Mouse (Mus musculus): Measurements from ENCODE around the gene Acads. TPM values are rescaled to one million over a fixed set of nuclear protein-coding genes. Genes with fewer than 3 reads are reported as not detected.

Acads gene
- polyA plus RNA-seq, 1 experiment from 2014 or later, result 27.7 TPM

- no peak for DNase-seq (ENCODE audit: low spot score)
- no peak overlapping the region for H3K4me3 ChIP-seq (ENCODE audit: low read depth, low read length)
- WGBS, result 96% methylated on average over 7 of the region's 7 CpGs
Observed at GRCm38 (mm10) chr5:115063391-115063790, 55.8 kb downstream of the Acads start.

GRCm38 (mm10) chr5:115062566-115062965 lies 56.6 kb downstream of the Acads start:
- Histone ChIP-seq H3K4me1 (ENCODE audit: control insufficient read depth, insufficient read depth, low read length) (no peaks in the 10 kb centered on the region), H3K4me2 (ENCODE audit: low read depth) (no peak overlapping the region), H3K4me3 (ENCODE audit: low read depth, low read length) (no peak overlapping the region), H3K27ac (ENCODE audit: low read depth, low read length) (no peak overlapping the region), H3K9ac (ENCODE audit: low read length) (no peak overlapping the region), H3K27me3 (ENCODE audit: control insufficient read depth, insufficient read depth, low read length) (no peaks in the 10 kb centered on the region), H3K36me3 (ENCODE audit: control insufficient read depth, insufficient read depth, low read length) (no peaks in the 10 kb centered on the region), H3K9me3 (ENCODE audit: control insufficient read depth, low read length) (no peaks in the 10 kb centered on the region)
- ATAC-seq (ENCODE audit: insufficient read depth, low FRiP score, low TSS enrichment), result no peak
- 88% methylated on average over 1 of the region's 1 CpGs for WGBS
- DNase-seq (ENCODE audit: low spot score), result no peak

More at GRCm38 (mm10) chr5:115063391-115063790, 55.8 kb downstream of the Acads start:
- H3K9ac ChIP-seq (ENCODE audit: low read length), result no peak overlapping the region
- H3K4me2 ChIP-seq (ENCODE audit: low read depth), result no peak overlapping the region
- no peak overlapping the region for H3K27ac ChIP-seq (ENCODE audit: low read depth, low read length)
- no peaks in the 10 kb centered on the region for H3K4me1 ChIP-seq (ENCODE audit: control insufficient read depth, insufficient read depth, low read length)
- H3K36me3 ChIP-seq (ENCODE audit: control insufficient read depth, insufficient read depth, low read length), result no peaks in the 10 kb centered on the region
- ATAC-seq (ENCODE audit: insufficient read depth, low FRiP score, low TSS enrichment), result no peak
- H3K27me3 ChIP-seq (ENCODE audit: control insufficient read depth, insufficient read depth, low read length), result no peaks in the 10 kb centered on the region
- H3K9me3 ChIP-seq (ENCODE audit: control insufficient read depth, low read length), result no peaks in the 10 kb centered on the region

GRCm38 (mm10) chr5:115060977-115061376 lies 58.2 kb downstream of the Acads start:
- DNase-seq (ENCODE audit: low spot score) (no peak), ATAC-seq (ENCODE audit: insufficient read depth, low FRiP score, low TSS enrichment) (no peak)
- Histone ChIP-seq H3K36me3 (ENCODE audit: control insufficient read depth, insufficient read depth, low read length) (no peaks in the 10 kb centered on the region), H3K27me3 (ENCODE audit: control insufficient read depth, insufficient read depth, low read length) (no peaks in the 10 kb centered on the region), H3K9me3 (ENCODE audit: control insufficient read depth, low read length) (no peaks in the 10 kb centered on the region), H3K4me3 (ENCODE audit: low read depth, low read length) (no peak overlapping the region), H3K9ac (ENCODE audit: low read length) (no peak overlapping the region), H3K4me1 (ENCODE audit: control insufficient read depth, insufficient read depth, low read length) (no peaks in the 10 kb centered on the region), H3K4me2 (ENCODE audit: low read depth) (no peak overlapping the region), H3K27ac (ENCODE audit: low read depth, low read length) (no peak overlapping the region)
- WGBS, result 91% methylated on average over 3 of the region's 3 CpGs

Other genes with a start within 250 kb of the Acads start
- 0.81 and 1.8 TPM in 2 replicates for gene Oasl2, start 222.4 kb downstream of the Acads start, polyA plus RNA-seq (2014; fragmentation: Nextera tagmentation; extraction: Ambion mirVana)
- gene Oasl1, start 196.1 kb downstream of the Acads start, polyA plus RNA-seq (2014; fragmentation: Nextera tagmentation; extraction: Ambion mirVana), result 0.20 TPM in 1 of 2 replicates, not detected in the other
- 47.2 and 48.8 TPM in 2 replicates for gene 2210016L21Rik, start 177.2 kb downstream of the Acads start, polyA plus RNA-seq (2014; fragmentation: Nextera tagmentation; extraction: Ambion mirVana)
- not detected in 2 replicates for gene Hnf1a, start 148.3 kb downstream of the Acads start, polyA plus RNA-seq (2014; fragmentation: Nextera tagmentation; extraction: Ambion mirVana)
- gene Sppl3, start 108.2 kb downstream of the Acads start, polyA plus RNA-seq (2014; fragmentation: Nextera tagmentation; extraction: Ambion mirVana), result 43.6 and 45.1 TPM in 2 replicates
- gene Gm10401, start 21.1 kb downstream of the Acads start, polyA plus RNA-seq (2014; fragmentation: Nextera tagmentation; extraction: Ambion mirVana), result 27.2 and 29.5 TPM in 2 replicates
- 67.7 and 73.4 TPM in 2 replicates for gene Unc119b, start 15.6 kb upstream of the Acads start, polyA plus RNA-seq (2014; fragmentation: Nextera tagmentation; extraction: Ambion mirVana)
- gene Mlec, start 38.8 kb upstream of the Acads start, polyA plus RNA-seq (2014; fragmentation: Nextera tagmentation; extraction: Ambion mirVana), result 50.1 and 56.9 TPM in 2 replicates
- gene Cabp1, start 75.0 kb upstream of the Acads start, polyA plus RNA-seq (2014; fragmentation: Nextera tagmentation; extraction: Ambion mirVana), result 11.4 and 12.3 TPM in 2 replicates
- 121 and 122 TPM in 2 replicates for gene Pop5, start 116.5 kb upstream of the Acads start, polyA plus RNA-seq (2014; fragmentation: Nextera tagmentation; extraction: Ambion mirVana)
- gene Rnf10, start 153.6 kb upstream of the Acads start, polyA plus RNA-seq (2014; fragmentation: Nextera tagmentation; extraction: Ambion mirVana), result 106 and 119 TPM in 2 replicates
- gene Coq5, start 160.3 kb upstream of the Acads start, polyA plus RNA-seq (2014; fragmentation: Nextera tagmentation; extraction: Ambion mirVana), result 58.5 and 61.0 TPM in 2 replicates
- gene Dynll1, start 181.7 kb upstream of the Acads start, polyA plus RNA-seq (2014; fragmentation: Nextera tagmentation; extraction: Ambion mirVana), result 1,631 and 1,672 TPM in 2 replicates
- gene Srsf9, start 207.8 kb upstream of the Acads start, polyA plus RNA-seq (2014; fragmentation: Nextera tagmentation; extraction: Ambion mirVana), result 327 and 330 TPM in 2 replicates
- gene Gatc, start 221.8 kb upstream of the Acads start, polyA plus RNA-seq (2014; fragmentation: Nextera tagmentation; extraction: Ambion mirVana), result 40.4 and 42.3 TPM in 2 replicates
- gene Triap1, start 221.9 kb upstream of the Acads start, polyA plus RNA-seq (2014; fragmentation: Nextera tagmentation; extraction: Ambion mirVana), result 55.6 and 60.2 TPM in 2 replicates
- 799 and 803 TPM in 2 replicates for gene Cox6a1, start 229.6 kb upstream of the Acads start, polyA plus RNA-seq (2014; fragmentation: Nextera tagmentation; extraction: Ambion mirVana)

Measured in neural tube, embryonic 11.5 days (tissue).